Mouse (Mus musculus): ENCODE data around the gene Vmn1r27.

DNA sequence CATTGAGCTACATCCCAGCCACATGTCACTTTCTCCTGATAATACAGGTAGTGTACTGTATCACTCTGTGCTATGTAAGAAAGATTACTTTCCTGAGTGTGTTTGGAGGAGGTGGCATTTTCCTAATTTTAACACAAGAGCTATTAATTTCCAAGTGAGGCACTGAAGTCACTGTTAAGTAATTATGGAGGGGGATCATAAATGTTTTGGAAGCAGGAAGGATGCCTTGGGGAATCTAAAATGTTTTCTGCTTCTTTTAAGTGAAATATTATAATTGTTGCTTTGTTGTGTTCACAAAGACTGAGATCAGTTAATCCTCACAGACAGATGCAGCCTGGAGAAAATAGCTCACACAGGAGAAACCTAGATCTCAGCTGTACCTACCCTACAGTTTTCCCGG lies 43.1 kb upstream of the Vmn1r27 start, which contains the start of gene Vmn1r28:
- no peak for TF ChIP-seq CTCF (IDR thresholded peaks at IDR 0.05; ENCODE audit: low read depth, low read length)
- TF ChIP-seq EP300 (IDR thresholded peaks at IDR 0.05; ENCODE audit: insufficient read depth, low read depth, low read length): no peak

All from ES-Bruce4 (cell line).